Mouse (Mus musculus): ENCODE results near the gene Clic4.
A peak's percentile ranks its signal among the peaks of the same experiment; 100 is the strongest.

The Clic4 gene

DNA sequence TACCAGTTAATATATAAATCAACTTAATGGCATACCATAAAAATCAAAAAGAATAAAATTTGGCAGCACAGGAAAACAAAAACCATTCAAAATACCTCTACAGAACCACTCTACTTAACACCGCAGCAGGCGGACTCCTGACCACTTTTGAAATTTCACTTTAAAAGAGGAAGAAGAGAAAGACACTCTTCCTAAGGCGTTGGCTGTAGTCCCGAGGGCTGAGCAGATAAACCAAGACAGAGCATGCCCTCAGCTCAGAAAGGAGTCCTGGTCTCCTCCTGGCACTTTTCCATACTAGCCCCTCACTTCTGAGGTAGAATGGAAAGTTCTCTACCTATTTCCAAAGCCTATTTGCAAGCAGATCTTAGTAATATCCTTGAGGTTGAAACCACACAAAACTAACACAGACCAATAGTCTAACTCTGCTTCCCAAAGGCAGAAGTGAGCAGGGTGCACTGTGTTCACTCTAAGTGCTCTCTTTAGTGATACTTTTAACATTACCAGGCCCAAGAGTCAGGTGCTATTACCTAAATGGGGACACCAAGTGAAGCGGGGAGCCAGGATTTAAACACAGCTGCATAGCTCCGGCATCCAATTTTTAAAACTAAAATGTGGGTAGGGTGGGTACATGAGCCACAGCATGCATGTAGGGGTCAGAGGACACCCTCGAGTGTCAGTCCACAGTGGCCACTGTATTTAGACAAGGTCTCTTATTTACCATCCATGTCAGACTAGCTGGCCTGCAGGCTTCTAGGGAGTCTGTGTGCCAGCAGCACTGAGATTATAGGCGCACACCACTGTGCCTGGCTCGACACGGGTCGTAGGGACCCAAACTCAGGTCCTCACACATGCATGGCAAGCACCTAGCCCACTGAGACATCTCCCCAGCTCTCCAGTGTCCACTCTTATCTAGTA is 15.8 kb downstream of the Clic4 start:
- no peak for DNase-seq

DNA sequence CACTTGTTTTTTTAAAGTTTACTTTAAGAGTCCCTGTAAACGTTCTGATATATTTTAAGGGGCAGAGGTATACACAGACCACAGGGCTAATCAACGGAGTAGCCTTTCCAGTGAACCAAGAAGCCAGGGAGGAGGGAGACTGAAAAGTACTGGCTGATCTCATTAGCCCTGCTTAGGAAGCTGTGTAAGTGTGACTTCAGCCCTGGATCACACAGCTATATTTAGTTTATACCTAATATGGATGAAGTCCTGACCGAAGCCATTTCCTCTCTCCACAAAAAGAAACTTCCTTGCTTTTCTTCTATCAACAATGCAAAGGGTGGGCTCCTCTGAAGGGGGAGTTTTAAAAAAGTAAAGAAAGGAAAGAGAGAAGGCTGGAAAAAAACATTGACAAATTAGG is 17.8 kb downstream of the Clic4 start:
- DNase-seq = no peak

DNA sequence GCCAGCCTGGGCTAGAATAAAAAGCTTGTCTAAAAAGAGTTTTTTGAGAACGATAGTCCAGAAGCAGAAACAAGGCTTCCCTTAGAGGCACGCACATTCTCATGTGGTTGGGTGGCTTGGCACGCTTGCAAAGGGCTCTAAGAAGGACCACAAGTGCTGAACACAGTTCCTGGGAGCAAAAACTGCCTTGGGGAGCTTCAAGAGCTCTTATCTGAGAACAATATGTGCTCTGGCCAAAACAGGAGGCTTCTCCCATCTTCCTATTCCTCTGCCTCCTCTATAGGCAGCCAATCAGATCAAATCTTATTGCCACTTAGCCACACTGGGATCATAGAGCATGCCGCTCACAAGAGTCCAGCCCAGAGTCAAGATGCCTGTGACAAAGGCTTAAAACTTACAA is 18.3 kb downstream of the Clic4 start:
- DNase-seq = no peak

DNA sequence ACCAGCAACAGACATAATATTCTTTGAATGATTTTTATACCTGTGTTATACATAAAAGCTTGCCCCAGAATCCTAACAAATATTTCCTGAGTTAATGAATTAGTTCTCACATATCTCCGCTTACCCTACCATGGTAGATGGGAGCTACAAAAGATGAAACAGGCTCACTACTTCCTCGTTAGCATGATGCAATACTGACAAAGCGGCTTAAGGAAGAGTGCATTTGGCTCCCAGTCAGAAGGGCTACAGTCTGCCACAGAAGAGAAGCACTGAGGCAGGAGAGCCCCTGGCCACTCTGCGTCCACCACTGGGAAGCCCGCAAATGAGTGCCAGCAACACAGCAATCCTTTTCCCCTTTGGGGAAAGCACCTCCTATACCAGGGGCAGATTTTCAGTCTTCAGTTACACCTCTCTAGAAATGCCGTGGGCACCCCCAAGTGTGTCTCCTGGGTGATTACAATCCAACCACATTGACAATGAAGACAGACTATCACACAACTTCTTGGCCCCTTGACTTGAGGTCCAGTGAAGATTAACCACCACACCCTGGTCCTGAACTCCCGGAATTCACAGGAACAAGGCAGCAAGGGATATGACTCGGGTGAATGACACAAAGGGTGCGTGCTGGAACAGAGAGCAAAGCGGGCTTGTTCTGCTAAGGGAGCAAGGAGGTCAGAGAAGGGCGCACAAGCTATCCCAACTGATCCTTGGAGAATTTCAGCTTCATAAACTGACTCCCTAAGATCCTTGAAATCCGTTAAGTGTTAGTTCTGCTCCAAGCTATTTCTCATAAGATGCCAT is 19.2 kb downstream of the Clic4 start:
- DNase-seq = no peak

DNA sequence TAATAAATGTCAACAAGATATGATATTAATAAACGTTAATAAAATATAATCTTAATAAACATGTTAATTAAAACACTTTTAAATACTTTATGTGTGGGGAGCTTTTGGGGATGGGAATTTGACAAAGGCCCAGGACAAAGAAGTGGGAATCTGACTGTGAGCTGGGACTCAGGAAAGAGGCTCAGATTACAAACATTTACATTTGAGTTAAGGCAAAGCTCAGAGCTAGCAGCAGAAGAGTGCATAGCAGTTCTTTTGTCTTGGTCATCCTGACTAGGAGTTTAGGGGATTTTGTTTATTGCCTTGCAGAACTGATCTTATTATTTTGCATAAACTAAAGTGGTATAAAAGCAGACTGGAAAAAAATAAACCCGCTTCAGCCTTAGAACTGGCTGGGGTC is 20.8 kb downstream of the Clic4 start:
- no peak for DNase-seq

DNA sequence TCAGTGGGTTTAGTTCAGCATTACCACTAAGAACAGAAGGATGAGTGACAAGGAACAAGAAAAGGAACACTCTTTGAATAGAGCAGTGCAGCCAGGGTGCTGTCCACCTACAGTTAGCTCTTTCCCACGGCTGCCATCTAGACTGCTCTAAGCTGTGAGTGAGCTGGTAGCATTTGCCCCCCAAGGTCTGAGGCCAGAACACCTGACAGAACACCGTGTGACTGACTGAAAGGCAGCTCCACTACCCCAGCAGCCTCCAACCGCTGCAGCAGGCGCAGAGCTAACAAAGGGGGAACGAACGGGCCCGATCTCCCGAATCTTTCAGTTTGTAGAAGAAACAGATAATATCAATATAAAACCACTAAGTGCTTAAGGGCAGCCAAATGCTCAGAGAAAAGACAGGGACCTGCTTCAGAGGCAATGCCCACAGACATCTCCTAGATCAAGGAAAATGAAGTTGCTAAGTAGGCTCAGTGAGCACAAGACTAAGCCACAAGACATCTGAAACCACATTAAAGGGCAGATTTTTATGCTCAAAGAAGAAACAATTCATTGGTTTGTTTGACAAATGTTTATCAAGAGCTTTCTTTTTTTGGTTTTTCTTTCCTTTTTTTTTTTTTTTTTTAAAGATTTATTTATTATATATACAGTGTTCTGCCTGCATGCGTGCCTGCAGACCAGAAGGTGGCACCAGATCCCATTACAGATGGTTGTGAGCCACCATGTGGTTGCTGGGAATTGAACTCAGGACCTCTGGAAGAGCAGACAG is 24.2 kb downstream of the Clic4 start:
- DNase-seq = peak; percentile 25

DNA sequence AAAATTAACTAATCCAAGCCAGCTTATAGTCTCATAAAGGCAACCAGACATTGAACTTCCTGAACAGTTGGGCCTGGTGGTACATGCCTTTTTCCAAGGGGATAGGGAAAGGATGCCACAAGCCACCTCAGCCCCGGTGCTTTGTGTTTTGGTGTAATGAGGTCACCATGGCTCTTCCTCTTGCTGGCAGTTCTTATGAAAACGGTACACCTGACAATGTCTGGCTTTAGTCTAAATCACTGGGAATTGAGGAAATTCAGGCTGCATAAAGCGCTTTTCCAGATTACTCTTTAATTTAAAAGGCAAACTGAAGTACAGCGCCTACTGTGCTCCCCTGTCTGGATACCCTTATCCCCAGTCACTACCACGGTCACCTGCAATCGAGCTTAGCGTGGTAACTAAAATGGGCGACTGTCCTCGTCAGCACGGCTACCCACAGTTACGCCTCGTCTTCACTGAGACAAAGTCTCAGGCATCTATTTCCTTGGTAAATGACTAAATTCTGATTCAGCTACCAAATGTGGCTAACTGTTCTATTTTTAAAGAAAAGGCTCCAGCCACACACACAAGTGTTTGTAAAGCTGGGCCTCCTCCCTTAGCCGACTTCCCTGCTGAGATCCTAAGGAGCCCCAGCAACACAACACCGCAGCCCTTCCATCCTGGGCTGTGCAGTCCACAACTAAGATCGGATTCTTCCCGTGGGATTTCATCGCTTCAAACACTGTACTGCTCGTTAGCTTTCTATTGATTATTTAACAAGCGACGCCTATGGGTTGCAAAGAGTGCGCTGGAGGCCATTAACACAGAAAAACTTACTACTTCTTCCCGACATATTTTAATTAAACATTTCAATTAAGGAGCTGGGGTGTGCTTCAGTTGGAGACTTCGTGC is 25.5 kb downstream of the Clic4 start:
- no peak for DNase-seq

DNA sequence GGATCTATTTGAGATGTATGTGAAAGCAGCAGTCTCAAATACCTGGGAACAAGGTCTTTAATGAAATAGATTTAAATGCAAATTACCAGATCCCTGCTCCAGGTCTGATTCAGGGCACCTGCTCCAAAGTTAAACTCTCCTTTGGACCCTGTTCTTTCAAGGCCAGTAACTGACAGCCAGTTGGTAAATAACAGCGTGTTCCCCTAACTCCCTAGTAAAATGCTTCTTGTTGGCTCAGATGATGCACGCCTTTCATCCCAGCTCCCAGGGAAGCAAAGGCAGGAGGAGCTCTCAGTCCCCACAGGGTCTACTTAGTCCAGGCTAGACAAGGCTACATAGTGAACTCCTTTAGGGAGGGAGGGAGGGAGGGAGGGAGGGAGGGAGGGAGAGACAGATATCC is 26.2 kb downstream of the Clic4 start:
- DNase-seq = no peak

DNA sequence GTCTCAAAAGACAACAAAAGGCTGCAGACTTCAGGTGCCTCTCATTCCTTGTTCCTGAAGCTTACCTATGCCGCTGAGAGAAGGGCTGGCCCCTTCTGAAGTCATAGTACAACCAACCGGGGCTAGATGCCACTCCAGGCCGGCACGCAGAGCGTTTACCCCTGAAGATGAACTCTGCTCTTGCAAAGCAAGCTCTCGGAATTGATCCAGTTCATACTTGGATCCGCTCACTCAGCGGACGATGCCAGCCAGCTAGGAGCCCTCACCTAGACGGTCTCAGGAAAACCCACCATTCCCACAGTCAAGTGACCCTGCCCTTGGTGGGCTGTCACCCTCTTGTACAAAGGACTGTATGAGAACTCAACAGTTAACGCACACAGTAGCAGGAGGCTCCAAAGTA is 26.8 kb downstream of the Clic4 start:
- DNase-seq = no peak

DNA sequence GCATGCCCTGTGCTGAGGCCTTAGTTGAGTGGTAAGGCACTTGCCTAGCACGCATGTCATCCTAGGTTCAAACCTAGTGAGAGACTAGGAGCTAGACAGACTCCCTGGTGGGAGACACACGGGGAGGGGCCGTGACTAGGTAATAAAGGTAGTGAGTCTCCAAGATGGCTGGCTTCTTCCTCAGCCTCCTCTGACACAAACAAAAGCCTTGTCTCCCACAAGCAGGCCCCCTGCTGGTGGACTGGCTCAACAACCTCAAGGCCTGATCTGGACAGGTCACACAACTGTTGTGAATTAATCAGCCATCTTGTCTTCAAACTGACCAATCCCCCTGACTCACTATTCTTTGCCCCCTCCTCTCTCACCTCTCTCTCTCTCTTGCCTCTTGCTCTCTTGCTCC is 28.3 kb downstream of the Clic4 start:
- DNase-seq = peak; percentile 34

DNA sequence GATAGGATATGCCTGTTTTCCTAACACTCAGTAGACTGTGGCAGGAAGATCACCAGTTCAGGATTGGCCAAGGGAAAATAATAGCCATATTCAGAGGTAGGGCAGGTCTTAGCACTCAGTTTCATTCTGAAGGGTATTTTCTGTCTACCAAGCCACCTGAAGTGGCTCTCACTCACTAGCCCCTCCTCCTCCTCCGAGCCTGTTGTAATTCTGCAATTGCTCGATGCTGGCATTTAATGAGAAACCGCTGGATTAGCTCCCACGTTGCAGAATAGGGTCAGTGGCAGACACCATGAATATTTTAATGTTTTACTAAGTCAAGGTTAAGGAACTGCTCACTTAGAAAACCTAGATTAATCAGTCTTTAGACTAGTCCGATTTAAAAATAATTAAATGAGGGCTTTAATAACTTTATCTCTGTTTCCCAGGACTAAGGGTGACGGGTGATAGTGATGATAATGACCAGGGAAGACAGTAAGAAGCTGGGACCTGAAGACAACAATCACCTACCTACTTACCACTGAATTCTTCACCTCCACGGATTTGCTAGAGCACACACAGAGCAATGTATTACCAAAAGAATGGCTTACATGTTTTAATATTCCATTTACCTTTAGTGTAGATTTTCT is 29.6 kb downstream of the Clic4 start:
- no peak for DNase-seq

DNA sequence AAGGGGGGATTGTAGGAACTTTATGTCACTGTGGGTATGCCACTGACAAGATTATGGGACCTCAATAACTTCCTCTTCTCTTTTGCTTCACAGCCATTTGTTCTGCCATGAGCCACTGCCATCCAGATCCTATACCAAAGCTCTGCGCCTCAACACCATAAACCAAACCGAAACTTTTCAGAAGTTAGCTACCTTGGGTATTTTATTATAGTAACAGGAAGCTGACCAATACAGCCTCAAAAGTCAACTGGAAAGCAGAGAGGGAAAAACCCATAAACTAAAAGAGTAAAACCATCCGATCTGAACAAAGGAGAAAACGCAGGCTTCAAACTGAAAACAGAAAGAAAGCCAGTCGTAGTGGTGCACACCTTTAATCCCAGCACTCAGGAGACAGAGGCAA is 30.2 kb downstream of the Clic4 start:
- no peak for DNase-seq

DNA sequence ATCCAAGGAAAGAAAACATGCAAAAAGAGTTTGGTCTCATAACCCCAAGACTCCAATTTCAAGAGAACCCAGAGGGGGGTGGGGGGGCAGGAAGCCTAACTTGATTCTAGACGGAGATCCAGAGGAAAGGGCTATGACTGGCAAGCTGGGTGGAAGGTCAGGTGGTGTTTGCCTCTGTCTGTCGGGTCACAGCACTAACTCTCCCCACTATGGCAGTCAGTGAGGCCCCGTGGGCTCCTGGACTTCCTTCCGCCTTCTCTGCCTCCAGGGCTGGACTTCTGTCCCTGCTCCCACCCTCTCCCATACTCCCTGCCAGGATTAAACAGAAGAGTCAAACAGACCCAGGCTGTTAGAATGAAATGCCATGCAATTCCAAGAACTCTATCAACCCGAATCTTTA is 30.9 kb downstream of the Clic4 start:
- no peak for DNase-seq

DNA sequence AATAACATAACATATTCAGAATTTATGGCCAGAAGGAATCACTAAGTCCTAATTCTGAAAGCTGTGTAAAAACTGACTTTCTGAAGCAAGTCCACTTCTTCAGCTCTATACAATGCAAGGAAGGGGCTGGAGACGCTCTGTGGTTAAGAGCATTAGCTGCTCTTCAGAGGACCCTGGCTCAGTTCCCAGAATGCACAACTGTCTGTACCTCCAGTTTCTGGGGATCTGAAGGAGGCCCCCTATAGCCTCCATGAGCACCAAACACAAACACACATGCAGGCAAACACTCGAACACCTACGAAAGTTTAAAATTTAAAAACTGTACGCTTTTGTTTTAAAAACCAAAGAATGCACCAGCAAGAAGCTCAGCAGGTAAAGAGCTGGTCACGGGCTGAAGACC is 31.5 kb downstream of the Clic4 start:
- DNase-seq = no peak

DNA sequence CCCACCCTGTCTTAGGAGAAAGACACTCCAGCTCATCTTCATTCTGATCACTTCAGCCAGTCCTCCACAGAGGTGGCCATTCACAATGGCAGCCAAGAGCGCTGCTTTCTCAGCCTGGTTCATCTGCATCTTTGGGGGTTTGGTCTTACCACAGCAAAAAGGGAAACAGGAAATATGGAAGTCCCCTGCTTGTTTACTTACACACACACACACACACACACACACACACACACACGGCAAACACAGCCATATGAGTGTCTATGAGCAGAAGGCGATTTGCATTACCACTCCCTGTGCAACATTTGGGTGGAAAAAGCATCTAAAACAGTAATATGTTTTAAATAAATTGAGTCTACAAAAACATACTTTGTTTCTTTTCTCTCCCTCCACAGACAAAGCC is 32.3 kb downstream of the Clic4 start:
- no peak for DNase-seq

DNA sequence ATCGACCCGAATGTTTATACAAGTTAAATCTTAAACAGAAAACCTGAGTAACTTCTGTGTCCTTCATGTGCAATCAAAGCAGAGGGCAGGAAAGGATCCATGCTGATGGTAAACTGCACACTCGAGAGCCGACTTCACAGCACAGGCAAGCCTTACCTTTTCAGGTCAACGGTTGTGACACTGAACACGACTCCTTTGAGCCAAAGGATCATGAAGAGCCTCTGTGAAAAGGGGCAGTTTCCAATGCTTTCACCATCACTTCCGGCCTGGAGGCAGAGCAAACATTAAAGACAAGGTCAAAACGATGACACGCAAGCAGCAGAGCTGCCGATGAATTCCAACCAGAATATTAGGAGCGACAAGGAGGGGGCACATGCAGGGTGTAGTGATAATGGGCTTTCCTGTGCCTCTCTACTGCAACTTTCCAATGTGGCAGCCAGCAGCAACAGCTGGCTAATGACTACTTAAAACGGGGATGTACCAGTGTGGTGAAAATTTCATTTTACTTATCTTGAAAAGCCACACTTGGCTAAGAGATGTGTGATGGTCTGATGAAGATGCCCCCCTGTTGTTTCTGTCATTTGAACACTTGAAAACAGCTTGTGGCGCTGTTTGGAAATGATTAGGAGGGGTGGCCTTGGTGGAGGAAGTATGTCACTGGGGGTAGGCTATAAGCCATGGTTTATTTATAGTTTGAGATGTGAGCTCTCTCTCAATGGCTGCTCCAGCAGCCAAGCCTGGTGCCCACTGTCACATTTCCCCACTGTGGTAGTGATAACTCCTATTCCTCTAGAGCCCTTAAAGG is 33.7 kb downstream of the Clic4 start:
- no peak for DNase-seq

DNA sequence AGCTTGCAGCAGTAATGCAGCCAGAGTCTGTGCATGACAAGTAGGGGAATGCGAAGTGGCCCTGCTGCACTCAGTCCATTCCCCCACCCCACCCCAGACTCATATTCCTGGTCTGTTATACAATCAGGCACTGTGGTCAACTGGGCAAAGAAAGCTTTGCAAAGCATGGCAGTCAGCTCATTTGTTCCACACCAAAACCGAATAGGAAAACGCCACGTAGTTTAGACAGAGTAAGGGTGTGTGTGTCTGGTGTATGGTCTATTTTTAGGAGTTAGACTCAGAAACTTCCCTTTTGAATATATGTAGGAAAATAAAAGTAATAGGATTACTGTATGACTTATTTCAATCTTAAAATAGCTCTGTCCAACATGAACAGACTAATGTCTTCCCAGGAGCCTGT is 36.0 kb downstream of the Clic4 start:
- DNase-seq = no peak

DNA sequence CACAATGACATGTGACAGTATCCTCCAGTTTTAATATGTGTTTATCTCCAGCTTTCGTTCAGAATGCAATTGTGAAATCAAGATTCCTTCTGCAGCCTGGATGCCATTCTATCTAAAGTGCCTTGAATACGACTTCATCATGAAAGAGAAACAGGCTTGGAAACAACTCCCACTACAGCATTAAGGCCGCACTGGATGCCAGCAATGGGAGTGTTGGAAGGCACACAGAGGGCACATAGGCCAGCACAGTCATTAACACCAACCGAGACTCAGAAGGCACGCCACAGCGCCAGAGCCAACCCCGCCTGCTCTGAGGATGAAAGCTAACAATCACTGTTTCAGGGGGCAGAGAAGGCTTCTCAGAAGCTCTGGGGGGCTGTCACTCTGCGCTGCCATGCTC is 37.1 kb downstream of the Clic4 start:
- no peak for DNase-seq

DNA sequence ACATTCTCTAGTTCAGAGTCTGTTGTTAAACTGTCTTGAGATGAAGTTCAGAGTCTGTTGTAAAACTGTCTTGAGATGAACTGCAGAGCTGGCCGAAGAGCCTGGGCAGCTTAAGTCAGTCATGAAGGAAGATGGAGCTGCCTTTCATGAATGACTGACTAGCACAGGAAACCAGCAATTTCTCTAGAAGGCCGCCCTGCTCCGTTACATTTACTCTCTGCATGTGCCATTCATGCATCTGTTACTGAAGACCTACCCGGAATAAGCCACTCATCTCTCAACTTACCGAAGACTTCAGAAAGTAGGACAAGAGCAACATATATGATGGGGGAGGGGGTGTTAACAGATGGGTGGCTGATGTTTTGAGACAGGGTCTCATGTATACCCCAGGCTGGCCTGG is 40.1 kb downstream of the Clic4 start:
- DNase-seq = no peak

DNA sequence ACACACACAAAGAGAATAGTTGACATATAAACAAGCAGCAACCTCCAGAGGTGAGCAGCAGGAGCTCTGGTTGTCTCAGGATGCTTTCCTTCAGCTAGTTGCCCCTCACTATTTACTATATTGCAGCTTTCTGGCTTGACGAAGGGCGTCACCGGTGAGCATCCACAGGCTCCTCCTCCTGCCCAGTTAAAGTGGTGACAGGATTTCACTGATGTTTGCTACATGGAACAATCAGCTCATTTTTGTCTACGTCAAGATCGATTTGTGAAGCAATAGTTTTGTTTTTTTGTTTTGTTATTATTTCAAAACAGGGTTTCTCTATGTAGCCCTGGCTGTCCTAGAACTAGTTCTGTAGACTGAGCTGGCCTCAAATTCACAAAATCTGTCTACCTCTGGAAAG is 41.1 kb downstream of the Clic4 start:
- no peak for DNase-seq

DNA sequence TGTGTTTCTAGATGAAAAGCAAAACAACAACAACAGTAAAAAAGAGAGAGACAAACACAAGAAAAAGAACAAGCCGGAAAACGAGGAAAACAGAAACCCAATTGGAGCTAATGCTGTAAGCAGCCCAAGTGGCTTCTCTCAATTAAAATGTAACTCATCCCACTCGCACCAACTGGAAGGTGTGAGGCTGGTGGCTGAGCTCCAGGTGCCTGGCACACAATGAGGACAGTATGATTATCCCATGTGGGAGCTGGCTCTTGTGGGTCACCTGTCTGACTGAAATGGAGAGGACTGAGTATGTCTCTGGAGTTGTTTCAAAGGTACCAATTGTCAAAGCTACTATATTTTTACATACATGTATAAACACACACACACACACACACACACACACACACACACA is 41.5 kb downstream of the Clic4 start:
- DNase-seq = no peak

Measured in thymus, postnatal 14 days (tissue).